Mouse (Mus musculus) CD4-positive, CD25-positive, alpha-beta regulatory T cell, adult 2 months (primary cell): ENCODE results near the gene Iqcd.

ENCODE experiments used
- DNase-seq: peaks from one replicate; pipeline ENCODE4 v3.0.0-alpha.2; 2012; ENCODE audit warnings: low read depth, low spot score

Gene Iqcd

DNA sequence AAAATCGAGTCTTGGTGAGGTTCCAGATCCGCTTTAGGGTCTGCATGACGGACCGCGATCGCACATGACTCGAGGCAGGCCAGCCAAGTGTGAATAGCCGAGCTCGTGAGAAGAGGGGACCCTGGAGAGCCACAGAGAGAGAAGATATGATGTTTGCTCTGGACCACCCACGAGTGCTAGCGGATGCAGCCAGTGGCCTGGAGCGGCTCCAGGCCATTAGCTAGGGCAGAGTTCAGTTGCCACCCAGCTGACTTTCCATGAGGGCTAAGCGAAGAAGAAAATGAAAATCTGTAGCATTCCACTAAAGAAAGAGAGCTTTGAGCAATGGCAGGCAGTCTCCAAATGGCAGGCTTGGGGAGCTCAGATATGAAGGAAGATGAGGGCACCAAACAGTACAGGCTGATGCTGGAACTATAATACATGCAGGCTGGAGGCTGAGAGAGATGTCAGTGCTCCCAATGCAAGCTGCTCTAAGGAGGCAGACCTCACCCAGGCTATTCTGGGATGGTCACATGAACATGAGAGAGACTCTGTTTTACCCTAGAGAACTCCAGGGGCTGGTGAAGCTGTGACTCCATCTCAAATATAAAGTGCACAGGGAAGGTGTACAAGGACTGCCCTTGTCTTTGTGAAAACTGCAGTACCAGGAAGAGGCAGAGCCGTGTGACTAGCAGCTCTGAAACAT, 17.6 kb upstream of the Iqcd start:
- DNase-seq = no peak

DNA sequence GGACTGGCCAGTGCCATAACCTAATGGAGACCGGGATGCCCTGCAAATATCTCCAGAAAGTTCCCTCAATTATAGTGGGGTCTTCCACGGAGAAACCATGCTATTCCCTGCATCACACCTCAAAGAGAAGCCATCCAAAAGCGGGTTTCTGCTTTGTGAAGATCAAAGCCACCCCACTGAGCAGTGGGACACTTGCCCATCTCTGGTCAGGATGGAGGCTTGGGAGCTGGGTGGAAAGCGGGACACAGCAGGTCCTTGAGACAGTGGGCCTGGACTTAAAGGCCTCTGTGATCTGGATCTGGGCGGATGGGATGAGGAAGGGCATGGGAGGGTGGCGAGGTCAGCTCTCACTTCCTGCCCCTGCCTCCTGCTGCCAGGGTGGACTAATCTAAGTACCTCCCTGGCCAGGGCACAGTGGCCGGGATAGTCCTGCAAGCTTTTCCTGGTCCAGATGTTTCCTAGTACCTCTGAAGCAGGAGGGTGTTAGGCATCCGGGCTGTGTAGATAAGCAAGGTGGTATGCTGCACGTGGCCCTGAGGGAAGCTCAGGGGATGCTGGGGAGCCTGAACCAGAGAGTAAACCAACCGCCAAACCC, 14.2 kb upstream of the Iqcd start:
- no peak for DNase-seq

DNA sequence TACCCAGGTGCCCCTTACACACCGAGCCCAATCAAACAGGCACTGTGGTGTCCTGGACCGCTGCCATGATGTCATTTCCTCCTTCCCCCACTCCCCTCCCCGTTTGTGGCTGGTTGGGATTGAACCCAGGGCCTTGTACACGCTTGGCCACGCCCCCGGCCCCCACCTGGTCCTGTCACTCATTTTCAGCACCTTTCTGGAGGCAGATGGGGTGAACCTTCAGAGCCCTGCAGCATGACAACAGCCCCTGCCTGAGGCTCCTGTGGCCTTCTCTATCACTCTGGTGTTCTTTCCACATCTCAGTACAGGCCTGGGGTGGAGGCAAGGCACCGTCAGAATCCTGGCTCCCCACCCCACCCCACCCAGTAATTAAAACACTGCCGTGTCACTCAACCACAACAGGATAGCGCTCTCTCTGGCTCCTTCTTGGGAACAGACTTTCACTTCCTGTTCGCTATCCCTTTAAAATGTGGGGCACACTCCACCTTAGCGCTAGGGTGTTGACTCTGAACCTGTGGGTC, 12.0 kb upstream of the Iqcd start:
- DNase-seq = peak; percentile 52

GRCm38 (mm10) chr5:120577935-120578441, 10.8 kb upstream of the Iqcd start:
- peak; percentile 71 for DNase-seq

DNA sequence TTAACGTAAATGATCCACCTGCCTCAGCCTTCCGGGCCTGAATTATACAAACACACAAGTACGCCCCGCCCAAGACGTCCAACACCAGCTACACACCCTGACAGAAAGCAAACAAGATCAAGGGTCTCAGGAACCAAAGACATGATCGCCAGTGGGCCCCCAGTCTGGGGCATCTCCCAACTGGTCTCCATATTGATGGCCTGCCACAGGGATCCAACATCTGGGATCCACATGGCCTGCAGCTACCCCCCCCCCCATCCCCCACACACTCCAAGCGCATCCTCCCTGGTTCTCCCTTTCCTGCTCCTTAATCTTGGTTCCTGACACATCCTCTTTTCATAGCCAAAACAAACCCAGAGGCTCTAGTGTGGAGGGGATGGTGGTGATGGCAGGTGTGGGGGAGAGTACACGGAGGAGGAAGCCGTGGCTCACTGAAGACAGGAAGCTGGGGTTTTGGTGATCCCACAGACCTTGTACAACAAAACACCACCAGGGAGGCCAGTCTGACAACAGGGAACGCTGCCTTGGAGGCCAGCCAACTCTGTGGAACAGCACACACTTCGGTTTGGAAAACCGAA, 10.2 kb upstream of the Iqcd start:
- peak; percentile 80 for DNase-seq

DNA sequence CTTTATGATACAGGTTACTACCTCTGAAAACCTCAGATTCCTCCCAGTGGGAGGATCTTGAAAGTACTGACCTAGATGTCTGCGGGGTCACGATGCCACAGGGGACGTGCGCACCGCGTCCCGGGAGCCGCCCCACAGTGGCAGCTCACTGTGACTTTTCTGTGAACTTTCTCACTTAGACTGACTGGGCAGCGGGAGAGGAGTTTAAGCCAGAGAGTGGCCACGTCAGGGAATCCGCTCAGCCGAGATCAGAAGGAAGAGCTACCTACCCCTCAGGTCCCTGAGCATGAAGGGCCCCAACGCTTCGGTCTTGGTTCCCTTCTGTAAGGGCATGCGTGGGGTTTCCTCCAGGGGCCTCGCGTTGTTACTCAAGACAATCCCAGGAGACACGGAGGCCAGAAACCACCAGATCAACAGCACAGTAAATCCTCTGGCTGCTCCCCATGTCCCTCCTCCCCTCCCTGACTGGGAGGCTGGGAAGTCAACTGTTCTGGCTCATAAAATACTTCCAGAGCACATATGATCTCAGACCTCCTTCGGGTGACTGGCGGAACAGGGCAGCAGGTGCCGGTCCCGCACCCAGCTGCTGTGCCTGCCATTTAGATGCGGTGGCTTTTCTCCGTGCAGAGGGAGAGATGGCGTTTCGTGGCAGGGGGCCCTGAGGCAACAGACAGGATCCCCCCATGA, 9.5 kb upstream of the Iqcd start:
- DNase-seq = peak; percentile 57

GRCm38 (mm10) chr5:120579898-120580626, 8.8 kb upstream of the Iqcd start:
- DNase-seq = no peak

- DNase-seq = no peak
These were observed 6.8 kb upstream of the Iqcd start for GRCm38 (mm10) chr5:120582002-120582401.

- DNase-seq = peak; percentile 58
These were observed 5.3 kb upstream of the Iqcd start for GRCm38 (mm10) chr5:120583511-120583910.

- DNase-seq = no peak
These were observed 3.8 kb upstream of the Iqcd start for GRCm38 (mm10) chr5:120584968-120585367.

DNA sequence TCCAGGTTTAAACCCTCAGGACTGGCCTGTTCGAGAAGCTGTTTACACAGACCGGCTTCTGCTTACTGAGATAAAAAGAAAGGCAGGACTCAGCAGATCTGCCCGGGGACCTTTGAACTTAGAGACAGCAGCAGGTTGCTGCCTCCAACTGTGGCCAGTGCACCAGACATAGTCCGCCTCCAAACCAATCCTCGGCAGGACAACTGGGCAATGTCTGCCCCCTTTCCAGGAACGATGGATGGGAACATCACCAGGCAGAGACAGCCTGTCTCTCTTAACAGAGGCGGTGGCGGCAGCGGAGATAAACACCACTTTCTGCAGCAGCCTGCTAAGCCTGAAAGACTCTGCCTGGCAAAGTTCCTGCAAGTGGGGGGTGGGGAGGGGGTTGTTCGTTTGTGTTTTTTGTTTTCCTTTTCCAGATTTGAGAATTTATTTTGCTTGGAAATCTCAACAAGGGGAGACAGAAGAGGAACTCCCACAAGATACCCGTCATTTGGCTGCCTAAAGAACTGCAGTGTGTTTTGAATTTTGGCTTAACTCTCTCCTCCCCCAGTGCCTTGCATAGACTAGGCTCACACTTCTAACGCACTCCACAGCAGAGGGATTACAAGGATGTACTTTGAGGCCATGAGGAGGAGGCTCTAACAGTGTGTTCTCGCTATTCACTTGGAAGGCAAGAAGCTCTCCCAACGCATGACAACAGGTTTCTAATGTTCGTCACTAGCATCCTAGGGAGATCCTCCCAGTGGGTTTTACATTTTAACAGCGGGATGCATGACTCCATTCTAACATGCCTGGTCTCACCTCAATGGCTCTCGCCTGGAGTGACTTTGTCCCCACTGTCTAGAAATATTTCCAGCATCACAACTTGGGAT, 1.8 kb upstream of the Iqcd start:
- peak; percentile 26 for DNase-seq

DNA sequence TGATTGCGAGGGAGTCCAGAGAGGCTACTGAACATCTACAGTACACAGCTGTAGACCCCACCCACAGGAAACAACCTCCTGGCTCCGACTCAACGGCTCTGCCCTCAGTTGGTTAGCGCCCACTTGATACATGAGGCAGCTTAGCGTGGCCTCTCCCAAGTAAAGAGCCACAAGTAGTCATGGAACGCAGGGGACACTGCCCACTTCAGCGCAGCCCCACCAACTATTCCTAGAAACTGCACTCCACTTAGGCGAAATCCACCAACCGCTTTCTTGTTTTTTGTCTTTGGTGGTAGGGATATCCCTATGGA, 1.2 kb upstream of the Iqcd start:
- DNase-seq = peak; percentile 70

DNA sequence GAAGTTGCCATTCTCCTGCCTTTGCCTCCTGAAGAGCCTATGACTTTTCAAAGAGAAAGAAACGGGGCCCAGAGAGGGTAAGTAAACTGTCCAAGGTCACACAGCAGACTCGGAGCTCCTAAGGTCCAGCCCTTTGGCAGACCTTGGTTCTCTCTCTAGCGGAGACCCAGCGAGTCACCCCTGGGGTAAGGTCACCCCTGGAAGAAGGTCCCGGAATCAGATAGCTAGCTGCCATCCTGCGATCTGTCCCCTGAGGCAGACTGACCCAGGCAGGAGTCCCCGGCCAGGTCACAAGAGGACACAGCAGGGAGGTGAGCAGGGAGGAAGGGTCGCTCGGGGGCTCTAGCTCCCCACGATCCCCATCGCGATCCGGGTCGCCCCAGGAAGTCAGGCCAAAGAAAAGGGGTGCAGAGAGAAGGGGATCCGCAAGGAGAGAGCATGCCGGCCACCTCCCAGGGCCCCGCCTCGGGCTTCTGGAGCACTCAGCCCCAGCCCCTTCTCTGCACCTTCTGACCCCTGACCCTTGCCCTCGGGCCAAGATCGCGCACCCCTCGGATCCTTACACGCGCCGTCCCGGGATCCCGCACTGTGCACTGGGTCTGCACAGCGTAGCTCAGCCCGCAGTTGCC, 762 bp upstream of the Iqcd start:
- peak; percentile 26 for DNase-seq

GRCm38 (mm10) chr5:120590356-120591010, 1.7 kb downstream of the Iqcd start:
- peak; percentile 78 for DNase-seq

DNA sequence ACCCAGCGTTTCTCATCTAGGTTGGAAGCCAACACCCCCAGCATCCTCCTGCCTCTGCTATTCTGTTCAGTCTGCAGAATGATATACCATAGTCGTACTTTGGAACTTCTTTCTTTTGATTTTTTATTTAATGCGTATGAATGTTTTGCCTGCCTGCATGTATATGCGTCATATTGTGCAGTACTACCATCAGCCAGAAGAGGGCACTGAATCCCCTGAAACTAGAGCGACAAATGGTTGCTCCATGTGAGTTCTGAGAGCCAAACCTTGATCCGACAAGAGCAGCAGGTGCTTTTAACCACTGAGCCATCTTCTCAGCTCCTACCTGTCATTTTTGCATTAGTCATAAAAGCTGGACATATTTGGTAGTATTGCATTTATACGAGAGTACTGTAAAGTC, 3.3 kb downstream of the Iqcd start:
- DNase-seq = peak; percentile 62

DNA sequence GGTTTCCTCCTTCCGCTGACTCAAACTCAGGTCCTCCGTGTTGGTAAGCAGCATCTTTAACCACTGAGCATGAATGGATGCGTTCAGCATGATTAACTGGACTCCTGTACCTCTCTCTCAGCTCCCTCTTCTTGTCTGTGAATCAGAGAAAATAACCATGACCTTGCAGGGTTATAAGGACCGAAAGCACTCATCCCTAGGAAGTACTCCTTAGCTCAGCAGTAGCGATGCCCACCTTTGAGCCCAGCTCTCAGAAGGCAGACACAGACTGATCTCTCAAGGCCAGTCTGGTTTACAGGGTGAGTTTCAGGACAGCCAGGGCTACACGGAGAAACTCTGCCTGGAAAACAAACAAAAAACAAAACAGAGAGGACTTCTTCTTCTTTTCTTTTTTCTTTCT, 5.7 kb downstream of the Iqcd start:
- no peak for DNase-seq

- DNase-seq = no peak
These were observed 10.8 kb downstream of the Iqcd start for GRCm38 (mm10) chr5:120599625-120600024.

DNA sequence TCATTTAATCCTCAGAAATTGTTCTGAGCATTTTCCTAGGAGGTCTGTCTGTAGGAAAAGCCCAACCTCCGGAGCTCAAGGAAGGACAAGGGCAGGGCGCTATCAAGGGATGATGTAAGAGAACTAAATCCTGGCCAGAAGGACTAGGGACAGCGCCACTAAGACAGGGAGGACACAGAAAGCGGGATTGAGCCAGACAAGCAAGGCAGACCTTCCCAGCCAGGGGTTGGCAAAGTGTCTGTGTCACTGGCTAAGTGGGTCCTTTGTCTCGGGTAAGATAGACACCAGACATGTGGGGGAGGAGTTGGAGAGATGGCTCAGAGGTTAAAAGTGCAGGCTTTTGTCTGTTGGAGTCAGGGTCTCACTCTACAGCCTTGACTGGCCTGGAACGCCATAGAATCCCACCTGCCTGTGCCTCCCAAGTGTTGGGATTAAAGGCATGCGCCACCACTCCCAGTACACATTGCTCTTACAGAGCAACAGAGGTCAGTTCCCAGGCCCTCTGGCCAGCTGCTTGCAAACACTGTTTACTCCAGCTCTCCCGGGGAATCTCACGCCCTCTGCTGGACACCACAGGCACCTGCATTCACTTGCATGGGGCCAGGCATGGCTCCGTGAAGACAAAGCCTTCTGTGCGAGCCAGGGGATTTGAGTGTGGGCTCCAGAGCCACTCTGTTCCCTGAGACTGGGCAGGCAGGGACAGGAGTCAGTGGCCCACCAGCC, 12.3 kb downstream of the Iqcd start:
- DNase-seq = peak; percentile 49

- no peak for DNase-seq
These were observed 13.4 kb downstream of the Iqcd start for GRCm38 (mm10) chr5:120602210-120602609.
